Mouse (Mus musculus): ENCODE results near the gene Mme. TPM values are rescaled to one million over a fixed set of nuclear protein-coding genes. Genes with fewer than 3 reads are reported as not detected.
A peak's percentile ranks its signal among the peaks of the same experiment; 100 is the strongest.

Gene Mme
- total and polyA plus RNA-seq, 3 experiments, result 2.0 to 16.3 (median 15.4) TPM

DNA sequence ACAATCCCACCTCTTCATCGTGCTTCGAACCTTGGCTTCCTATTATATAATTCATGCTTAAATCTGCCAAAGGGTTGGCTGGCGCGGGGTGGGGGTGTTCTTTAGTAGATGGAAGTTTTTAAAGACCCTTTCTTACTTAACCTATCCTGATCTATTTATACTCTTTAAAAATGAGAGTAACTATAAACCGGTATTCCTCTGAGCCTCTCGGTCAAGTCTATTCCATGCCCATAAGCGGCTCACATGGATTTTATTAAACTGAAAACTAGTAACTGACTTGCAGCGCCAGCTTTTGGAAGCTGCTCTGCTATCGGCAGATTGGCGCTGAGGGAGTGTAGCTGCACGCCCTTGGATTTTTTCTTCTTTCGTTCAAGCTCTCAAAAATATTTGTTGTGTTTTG is 55.1 kb downstream of the Mme start:
- intact Hi-C loops (cut with DNase I), result loop anchor here (5.0 kb wide), 2 partner anchors 186 to 241 kb away; partner anchors contain the start of gene Gm34302

DNA sequence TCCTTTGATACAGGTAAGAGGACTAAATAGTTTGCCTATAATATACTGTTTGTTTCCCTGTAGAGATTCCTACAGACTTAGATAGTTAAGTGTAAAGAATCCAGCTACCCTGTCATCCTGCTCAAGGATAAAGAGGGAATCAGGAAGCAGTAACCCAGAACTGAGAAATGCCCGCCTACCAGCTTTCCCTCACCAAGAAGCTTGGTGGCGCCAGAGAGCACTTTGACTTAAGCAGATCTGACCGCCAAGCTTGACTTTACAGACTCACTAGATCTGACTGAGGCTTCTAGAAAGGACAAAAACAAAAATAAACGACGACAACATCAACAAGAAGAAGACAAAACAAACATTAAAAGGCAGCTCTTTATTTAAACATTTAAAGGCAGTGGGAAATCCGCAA is 56.5 kb downstream of the Mme start:
- peaks cover 5% of the 10 kb centered on the region; the same call in 1 of the 2 replicates for H3K27me3 ChIP-seq (ENCODE audit: control insufficient read depth, insufficient read depth, low read length)
- H3K79me2 ChIP-seq (replicated peaks; ENCODE audit: control insufficient read depth, insufficient read depth, low read length), result no peaks in the 10 kb centered on the region
- no peak overlapping the region for H3K9ac ChIP-seq (ENCODE audit: low read depth, low read length)
- no peaks in the 10 kb centered on the region; the same call in 1 of the 2 replicates for H3K36me3 ChIP-seq (ENCODE audit: control insufficient read depth, insufficient read depth, low read length)
- intact Hi-C loops (cut with DNase I), result loop anchor here (5.0 kb wide), 2 partner anchors 185 to 240 kb away; partner anchors contain the start of gene Gm34302
- H3K27ac ChIP-seq, result peak overlapping the region; percentile 47
- TF ChIP-seq EP300 (IDR thresholded peaks at IDR 0.05; ENCODE audit: insufficient read depth, low read depth, low read length) (no peak), CTCF (IDR thresholded peaks at IDR 0.05) (peak; percentile 78)
- H3K4me1 ChIP-seq (ENCODE audit: control insufficient read depth, insufficient read depth, low read length), result no peaks in the 10 kb centered on the region
- H3K4me3 ChIP-seq, result no peak overlapping the region
- peak; percentile 70 to 73 for DNase-seq
- WGBS, result 12% methylated on average over 6 of the region's 6 CpGs

More for the DNA sequence above, 55.1 kb downstream of the Mme start:
- Histone ChIP-seq H3K4me3 (peak overlapping the region; percentile 59), H3K27ac (peak overlapping the region; percentile 53), H3K9ac (ENCODE audit: low read depth, low read length) (no peak overlapping the region), H3K36me3 (ENCODE audit: control insufficient read depth, insufficient read depth, low read length) (no peaks in the 10 kb centered on the region), H3K27me3 (ENCODE audit: control insufficient read depth, insufficient read depth, low read length) (peaks cover 5% of the 10 kb centered on the region; the same call in 1 of the 2 replicates), H3K79me2 (replicated peaks; ENCODE audit: control insufficient read depth, insufficient read depth, low read length) (no peaks in the 10 kb centered on the region), H3K4me1 (ENCODE audit: control insufficient read depth, insufficient read depth, low read length) (no peaks in the 10 kb centered on the region)
- 10% methylated on average over 12 of the region's 12 CpGs for WGBS
- TF ChIP-seq POLR2A (IDR thresholded peaks at IDR 0.05; ENCODE audit: insufficient read depth, low read depth, low read length), result no peak
- no peak for TF ChIP-seq CTCF (IDR thresholded peaks at IDR 0.05)
- DNase-seq, result peak; percentile 17 to 19

- no peaks in the 10 kb centered on the region; the same call in 1 of the 2 replicates for H3K4me1 ChIP-seq (ENCODE audit: control insufficient read depth, insufficient read depth, low read length)
- no peaks in the 10 kb centered on the region for H3K27me3 ChIP-seq (ENCODE audit: control insufficient read depth, insufficient read depth, low read length)
- no peak overlapping the region for H3K9ac ChIP-seq (ENCODE audit: low read depth, low read length)
- intact Hi-C loops (cut with DNase I), result no loop called here
- no peak for TF ChIP-seq CTCF (IDR thresholded peaks at IDR 0.05)
- no peak for TF ChIP-seq POLR2A (IDR thresholded peaks at IDR 0.05; ENCODE audit: insufficient read depth, low read depth, low read length)
- TF ChIP-seq EP300 (IDR thresholded peaks at IDR 0.05; ENCODE audit: insufficient read depth, low read depth, low read length), result no peak
- H3K79me2 ChIP-seq (replicated peaks; ENCODE audit: control insufficient read depth, insufficient read depth, low read length), result no peaks in the 10 kb centered on the region
- no peak overlapping the region for H3K27ac ChIP-seq
- 71% methylated on average over 7 of the region's 7 CpGs for WGBS
- peak in 1 of 2 experiments; percentile 2 for DNase-seq
- H3K36me3 ChIP-seq (ENCODE audit: control insufficient read depth, insufficient read depth, low read length), result no peaks in the 10 kb centered on the region
- no peak overlapping the region for H3K4me3 ChIP-seq
Measured at GRCm38 (mm10) chr3:63315211-63315760, 73.9 kb downstream of the Mme start.

DNA sequence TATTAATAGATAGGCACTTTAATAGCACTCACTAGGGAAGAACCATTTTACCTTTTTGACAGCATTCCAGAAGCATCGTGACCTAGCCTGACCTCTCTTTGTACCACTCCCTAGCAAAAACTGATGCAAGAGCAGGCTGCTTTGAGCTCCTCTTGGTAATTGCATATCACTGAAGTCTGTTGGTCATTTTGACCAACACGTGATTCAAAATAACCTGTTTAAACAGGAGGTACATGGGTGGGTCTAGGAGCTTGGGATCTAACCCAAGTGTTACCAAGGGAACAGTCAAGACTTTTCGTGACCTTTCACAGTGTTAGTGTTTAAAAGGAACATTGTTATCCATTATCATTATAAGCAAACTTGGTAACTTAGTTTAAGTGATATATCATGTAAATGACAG is 76.2 kb downstream of the Mme start:
- Histone ChIP-seq H3K4me3 (no peak overlapping the region), H3K27me3 (ENCODE audit: control insufficient read depth, insufficient read depth, low read length) (no peaks in the 10 kb centered on the region), H3K4me1 (ENCODE audit: control insufficient read depth, insufficient read depth, low read length) (no peaks in the 10 kb centered on the region; the same call in 1 of the 2 replicates), H3K79me2 (replicated peaks; ENCODE audit: control insufficient read depth, insufficient read depth, low read length) (no peaks in the 10 kb centered on the region), H3K27ac (no peak overlapping the region), H3K36me3 (ENCODE audit: control insufficient read depth, insufficient read depth, low read length) (no peaks in the 10 kb centered on the region), H3K9ac (ENCODE audit: low read depth, low read length) (no peak overlapping the region)
- DNase-seq, result no peak
- WGBS, result 68% methylated on average over 3 of the region's 3 CpGs
- TF ChIP-seq CTCF (IDR thresholded peaks at IDR 0.05) (no peak), EP300 (IDR thresholded peaks at IDR 0.05; ENCODE audit: insufficient read depth, low read depth, low read length) (no peak), POLR2A (IDR thresholded peaks at IDR 0.05; ENCODE audit: insufficient read depth, low read depth, low read length) (no peak)
- intact Hi-C loops (cut with DNase I), result no loop called here

- WGBS, result 83% methylated on average over 2 of the region's 2 CpGs
- no peaks in the 10 kb centered on the region for H3K27me3 ChIP-seq (ENCODE audit: control insufficient read depth, insufficient read depth, low read length)
- no peak overlapping the region for H3K9ac ChIP-seq (ENCODE audit: low read depth, low read length)
- intact Hi-C loops (cut with DNase I), result no loop called here
- H3K79me2 ChIP-seq (replicated peaks; ENCODE audit: control insufficient read depth, insufficient read depth, low read length), result no peaks in the 10 kb centered on the region
- no peak for DNase-seq
- H3K4me3 ChIP-seq, result no peak overlapping the region
- H3K36me3 ChIP-seq (ENCODE audit: control insufficient read depth, insufficient read depth, low read length), result no peaks in the 10 kb centered on the region
- H3K4me1 ChIP-seq (ENCODE audit: control insufficient read depth, insufficient read depth, low read length), result no peaks in the 10 kb centered on the region
- TF ChIP-seq POLR2A (IDR thresholded peaks at IDR 0.05; ENCODE audit: insufficient read depth, low read depth, low read length), result no peak
- no peak for TF ChIP-seq EP300 (IDR thresholded peaks at IDR 0.05; ENCODE audit: insufficient read depth, low read depth, low read length)
- TF ChIP-seq CTCF (IDR thresholded peaks at IDR 0.05), result no peak
- no peak overlapping the region for H3K27ac ChIP-seq
Measured at GRCm38 (mm10) chr3:63325615-63326014, 84.3 kb downstream of the Mme start.

DNA sequence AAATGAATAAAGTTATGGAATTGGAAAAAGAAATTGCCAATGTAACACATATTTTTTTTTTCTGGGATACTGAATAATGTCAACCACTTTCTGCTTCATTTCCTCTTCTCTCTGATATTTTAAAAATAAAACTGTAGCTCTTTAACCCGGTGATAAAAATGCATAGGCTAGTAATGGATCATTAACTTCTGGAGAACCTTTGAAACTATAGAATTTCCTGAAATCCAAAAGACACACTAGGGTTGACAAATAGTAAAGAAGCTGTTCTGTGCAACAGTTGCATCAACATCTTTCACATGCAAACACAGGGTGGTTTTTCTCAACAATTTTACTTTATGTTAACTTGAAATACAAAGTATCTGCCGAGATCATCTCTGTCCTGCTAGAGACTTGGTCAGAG is 98.8 kb downstream of the Mme start:
- no peak overlapping the region for H3K27ac ChIP-seq
- H3K36me3 ChIP-seq (ENCODE audit: control insufficient read depth, insufficient read depth, low read length), result no peaks in the 10 kb centered on the region
- H3K4me3 ChIP-seq, result no peak overlapping the region
- DNase-seq, result no peak
- H3K4me1 ChIP-seq (ENCODE audit: control insufficient read depth, insufficient read depth, low read length), result no peaks in the 10 kb centered on the region
- WGBS, result 69% methylated on average over 2 of the region's 2 CpGs
- no peak for TF ChIP-seq EP300 (IDR thresholded peaks at IDR 0.05; ENCODE audit: insufficient read depth, low read depth, low read length)
- H3K9ac ChIP-seq (ENCODE audit: low read depth, low read length), result no peak overlapping the region
- no peaks in the 10 kb centered on the region for H3K79me2 ChIP-seq (replicated peaks; ENCODE audit: control insufficient read depth, insufficient read depth, low read length)
- intact Hi-C loops (cut with DNase I), result no loop called here
- no peaks in the 10 kb centered on the region for H3K27me3 ChIP-seq (ENCODE audit: control insufficient read depth, insufficient read depth, low read length)
